In genomic region chr5:113790453-113791196, GRCm38 (mm10) we compare ENCODE assay signal across 12 mouse cellular contexts. TPM values are rescaled to one million over a fixed set of nuclear protein-coding genes. Genes with fewer than 3 reads are reported as not detected.
A peak's percentile ranks its signal among the peaks of the same experiment; 100 is the strongest.
DNase-seq lines count a peak whose midpoint lies in the region; ATAC-seq and TF ChIP-seq lines count a peak whose summit lies in the region.
"Had no signal": no experiment of that assay in that cellular context is flagged by ENCODE, and none has a peak within 500 bp of the region (broad histone marks: within the 10 kb centered on the region; RNA-seq: fewer than 3 reads in every experiment).

No protein-coding gene starts in this region.

- 67% methylated on average over 11 of the region's 11 CpGs for WGBS in embryonic facial prominence, embryonic 14.5 days
- WGBS in liver, postnatal 0 days (ENCODE audit: insufficient replicate concordance) = 25% methylated on average over 11 of the region's 11 CpGs

- H3K79me2 ChIP-seq in MEL (ENCODE audit: control insufficient read depth, insufficient read depth, low read length, poor library complexity) = no peaks in the 10 kb centered on the region

- TF ChIP-seq CTCF in MEL (IDR thresholded peaks at IDR 0.05 in 2 of 3, conservative IDR thresholded peaks at IDR 0.05 in 1 of 3; ENCODE audit: control insufficient read depth in 1 of 3, insufficient read depth in 1 of 3, low read depth in 2 of 3, low read length in 3 of 3, poor library complexity in 1 of 3, severe bottlenecking in 1 of 3) = no peak
- no peak for TF ChIP-seq CTCF in liver, postnatal 0 days (IDR thresholded peaks at IDR 0.05; ENCODE audit: low read depth)

- no peaks in the 10 kb centered on the region; a peak in 1 of 4 replicates for H3K36me3 ChIP-seq in MEL (ENCODE audit: control insufficient read depth in 1 of 2, insufficient read depth in 2 of 2, low read length in 2 of 2)
- peaks cover 25% of the 10 kb centered on the region for H3K36me3 ChIP-seq in embryonic facial prominence, embryonic 14.5 days (ENCODE audit: control insufficient read depth, insufficient read depth, low read length)
- H3K36me3 ChIP-seq in liver, postnatal 0 days (replicated peaks; ENCODE audit: insufficient read depth, low read length) = no peaks in the 10 kb centered on the region
- H3K36me3 ChIP-seq: neural tube, embryonic 13.5 days had no signal

- DNase-seq in MEL (ENCODE audit: low read depth, low spot score) = peak; percentile 21
- DNase-seq in embryonic facial prominence, embryonic 14.5 days (ENCODE audit: low spot score) = no peak
- peak; percentile 59 to 84 for DNase-seq in kidney, postnatal 25 days
- no peak for DNase-seq in liver, postnatal 0 days
- DNase-seq in urinary bladder, postnatal 4 days (ENCODE audit: low spot score in 2 of 2) = no peak
- DNase-seq in spleen, postnatal 36 days (ENCODE audit: low spot score in 2 of 2) = no peak
- DNase-seq in left cerebral cortex, postnatal 36 days (ENCODE audit: low spot score in 2 of 2) = no peak
- DNase-seq: cerebellum, adult 18-20 months; gastrocnemius, adult 2 months had no signal

- TF ChIP-seq EP300 in MEL (IDR thresholded peaks at IDR 0.05; ENCODE audit: low read depth in 1 of 2, low read length in 2 of 2) = no peak
- TF ChIP-seq EP300 in liver, postnatal 0 days (IDR thresholded peaks at IDR 0.05; ENCODE audit: low read depth) = no peak

- H3K4me1 ChIP-seq in MEL (ENCODE audit: control insufficient read depth in 1 of 2, insufficient read depth in 2 of 2, low read length in 2 of 2) = peaks cover 0 to 7% of the 10 kb centered on the region in 2 experiments; a peak in 1 of 4 replicates
- peaks cover 16% of the 10 kb centered on the region for H3K4me1 ChIP-seq in embryonic facial prominence, embryonic 14.5 days (ENCODE audit: control insufficient read depth, insufficient read depth, low read length)
- peaks cover 24% of the 10 kb centered on the region for H3K4me1 ChIP-seq in liver, postnatal 0 days (ENCODE audit: insufficient read depth)

- no peak for ATAC-seq in embryonic facial prominence, embryonic 14.5 days (ENCODE audit: low read depth)
- ATAC-seq in liver, postnatal 0 days = peak; percentile 83
- no peak for ATAC-seq in megakaryocyte-erythroid progenitor cell, adult 5-6 weeks (replicated peaks; ENCODE audit: low FRiP score, low TSS enrichment, poor library complexity, severe bottlenecking)

- no peak overlapping the region for H3K4me3 ChIP-seq in MEL (ENCODE audit: control insufficient read depth in 1 of 2, insufficient read depth in 1 of 2, low read depth in 2 of 2, low read length in 2 of 2)
- H3K4me3 ChIP-seq in embryonic facial prominence, embryonic 14.5 days (ENCODE audit: low read depth, low read length) = no peak overlapping the region
- no peak overlapping the region for H3K4me3 ChIP-seq in liver, postnatal 0 days (ENCODE audit: low read depth, low read length)
- H3K4me3 ChIP-seq: gastrocnemius, adult 2 months; megakaryocyte, embryonic 14.5 days; neural tube, embryonic 13.5 days had no signal

- TF ChIP-seq POLR2A in MEL (IDR thresholded peaks at IDR 0.05; ENCODE audit: control insufficient read depth in 1 of 2, insufficient read depth in 1 of 2, low read depth in 1 of 2, low read length in 2 of 2, poor library complexity in 1 of 2) = no peak

- intact Hi-C loops in left cerebral cortex, postnatal 36 days (cut with DNase I) = no loop called here

- no peak overlapping the region for H3K9ac ChIP-seq in MEL (ENCODE audit: control insufficient read depth, low read depth, low read length, poor library complexity, severe bottlenecking)
- H3K9ac ChIP-seq in embryonic facial prominence, embryonic 14.5 days (ENCODE audit: low read depth, low read length) = no peak overlapping the region
- H3K9ac ChIP-seq in liver, postnatal 0 days (replicated peaks) = no peak overlapping the region
- H3K9ac ChIP-seq: neural tube, embryonic 13.5 days had no signal

- H3K27me3 ChIP-seq in MEL (ENCODE audit: control insufficient read depth in 1 of 2, insufficient read depth in 2 of 2, low read length in 2 of 2) = no peaks in the 10 kb centered on the region
- no peaks in the 10 kb centered on the region for H3K27me3 ChIP-seq in embryonic facial prominence, embryonic 14.5 days (replicated peaks; ENCODE audit: control insufficient read depth, insufficient read depth, low read length)
- no peaks in the 10 kb centered on the region for H3K27me3 ChIP-seq in liver, postnatal 0 days (ENCODE audit: insufficient read depth, low read length)
- H3K27me3 ChIP-seq: neural tube, embryonic 13.5 days had no signal

- no peak overlapping the region for H3K27ac ChIP-seq in MEL (ENCODE audit: control insufficient read depth, low read depth, low read length)
- peak overlapping the region; percentile 21; the same call in 1 of the 2 replicates for H3K27ac ChIP-seq in embryonic facial prominence, embryonic 14.5 days (replicated peaks; ENCODE audit: low read depth, low read length)
- peak overlapping the region; percentile 29; the same call in 1 of the 2 replicates for H3K27ac ChIP-seq in liver, postnatal 0 days (ENCODE audit: low read depth)
- H3K27ac ChIP-seq: gastrocnemius, adult 2 months had no signal

- no peaks in the 10 kb centered on the region for H3K9me3 ChIP-seq in MEL (replicated peaks; ENCODE audit: insufficient read depth, low read length)
- H3K9me3 ChIP-seq in embryonic facial prominence, embryonic 14.5 days (ENCODE audit: control insufficient read depth, low read length) = no peaks in the 10 kb centered on the region
- H3K9me3 ChIP-seq in liver, postnatal 0 days (ENCODE audit: low read length) = no peaks in the 10 kb centered on the region
- H3K9me3 ChIP-seq: megakaryocyte, embryonic 14.5 days; neural tube, embryonic 13.5 days had no signal

- H3K4me2 ChIP-seq in embryonic facial prominence, embryonic 14.5 days (ENCODE audit: low read depth, low read length) = no peak overlapping the region
- no peak overlapping the region; the same call in 1 of the 2 replicates for H3K4me2 ChIP-seq in liver, postnatal 0 days (ENCODE audit: low read depth, low read length)
- H3K4me2 ChIP-seq: neural tube, embryonic 13.5 days had no signal

- no peak for TF ChIP-seq RAD21 in MEL (IDR thresholded peaks at IDR 0.05; ENCODE audit: low read depth, low read length)

TF ChIP-seq in MEL, 35 proteins besides CTCF, POLR2A, EP300 and RAD21 (continues in another document):
- no peak for TF ChIP-seq E2F4 (IDR thresholded peaks at IDR 0.05; ENCODE audit: borderline replicate concordance, low read depth, low read length)

RNA-seq across cellular contexts. Expression of gene Tmem119, which starts 9.7 kb away (rescaled TPM):
- not detected in 2 replicates for total RNA-seq in MEL (2012; rRNA removed)
- polyA plus RNA-seq in MEL (2012; ENCODE audit: insufficient read depth in 1 of 2, insufficient read length in 2 of 2, low read depth in 1 of 2, low replicate concordance in 2 of 2, missing spikeins in 1 of 2) = under 1 TPM in 1 of 2 experiments, not detected in 1; 0.13 TPM
- polyA plus RNA-seq in embryonic facial prominence, embryonic 14.5 days (2014; fragmentation: Nextera tagmentation; extraction: Ambion mirVana) = 94.4 and 109 TPM in 2 replicates
- polyA plus RNA-seq in liver, postnatal 0 days (2015; fragmentation: Nextera tagmentation; extraction: Ambion mirVana) = 3.2 and 3.4 TPM in 2 replicates
- 10 to 100 TPM; 22.1 to 25.2 TPM for total RNA-seq in left cerebral cortex, postnatal 36 days (2021)
- 0.46 TPM in 1 of 2 replicates, not detected in the other for total RNA-seq in megakaryocyte-erythroid progenitor cell, adult 5-6 weeks (2014; fragmentation: Nextera tagmentation)
- total RNA-seq in megakaryocyte-erythroid progenitor cell, adult 5-6 weeks (2017) = not detected in 2 replicates

RNA-seq across cellular contexts. Expression of gene Iscu, which starts 18.1 kb away (rescaled TPM):
- total RNA-seq in MEL (2012; rRNA removed) = 84.1 and 95.7 TPM in 2 replicates
- polyA plus RNA-seq in MEL (2012; ENCODE audit: insufficient read depth in 1 of 2, insufficient read length in 2 of 2, low read depth in 1 of 2, low replicate concordance in 2 of 2, missing spikeins in 1 of 2) = 100 to 1,000 TPM in 1 of 2 experiments, not detected in 1; 150 TPM
- polyA plus RNA-seq in embryonic facial prominence, embryonic 14.5 days (2014; fragmentation: Nextera tagmentation; extraction: Ambion mirVana) = 103 and 107 TPM in 2 replicates
- polyA plus RNA-seq in liver, postnatal 0 days (2015; fragmentation: Nextera tagmentation; extraction: Ambion mirVana) = 109 TPM in 2 replicates
- total RNA-seq in left cerebral cortex, postnatal 36 days (2021) = 100 to 1,000 TPM; 121 to 134 TPM
- total RNA-seq in megakaryocyte-erythroid progenitor cell, adult 5-6 weeks (2014; fragmentation: Nextera tagmentation) = 80.5 and 81.0 TPM in 2 replicates
- 63.1 and 68.9 TPM in 2 replicates for total RNA-seq in megakaryocyte-erythroid progenitor cell, adult 5-6 weeks (2017)

RNA-seq across cellular contexts. Expression of gene Sart3, which starts 18.3 kb away (rescaled TPM):
- 38.5 and 41.4 TPM in 2 replicates for total RNA-seq in MEL (2012; rRNA removed)
- 10 to 100 TPM in 1 of 2 experiments, not detected in 1; 74.4 TPM for polyA plus RNA-seq in MEL (2012; ENCODE audit: insufficient read depth in 1 of 2, insufficient read length in 2 of 2, low read depth in 1 of 2, low replicate concordance in 2 of 2, missing spikeins in 1 of 2)
- polyA plus RNA-seq in embryonic facial prominence, embryonic 14.5 days (2014; fragmentation: Nextera tagmentation; extraction: Ambion mirVana) = 37.2 and 39.3 TPM in 2 replicates
- polyA plus RNA-seq in liver, postnatal 0 days (2015; fragmentation: Nextera tagmentation; extraction: Ambion mirVana) = 6.9 and 7.9 TPM in 2 replicates
- total RNA-seq in left cerebral cortex, postnatal 36 days (2021) = 10 to 100 TPM; 34.3 to 45.9 TPM
- 46.6 and 48.1 TPM in 2 replicates for total RNA-seq in megakaryocyte-erythroid progenitor cell, adult 5-6 weeks (2014; fragmentation: Nextera tagmentation)
- total RNA-seq in megakaryocyte-erythroid progenitor cell, adult 5-6 weeks (2017) = 38.6 and 45.5 TPM in 2 replicates

RNA-seq across cellular contexts. Expression of gene Selplg, which starts 41.8 kb away (rescaled TPM):
- 24.2 and 29.1 TPM in 2 replicates for total RNA-seq in MEL (2012; rRNA removed)
- 10 to 100 TPM in 1 of 2 experiments, not detected in 1; 48.2 TPM for polyA plus RNA-seq in MEL (2012; ENCODE audit: insufficient read depth in 1 of 2, insufficient read length in 2 of 2, low read depth in 1 of 2, low replicate concordance in 2 of 2, missing spikeins in 1 of 2)
- polyA plus RNA-seq in embryonic facial prominence, embryonic 14.5 days (2014; fragmentation: Nextera tagmentation; extraction: Ambion mirVana) = 4.9 and 5.2 TPM in 2 replicates
- polyA plus RNA-seq in liver, postnatal 0 days (2015; fragmentation: Nextera tagmentation; extraction: Ambion mirVana) = 18.9 and 21.5 TPM in 2 replicates
- 10 to 100 TPM; 29.3 to 32.2 TPM for total RNA-seq in left cerebral cortex, postnatal 36 days (2021)
- 66.0 and 87.7 TPM in 2 replicates for total RNA-seq in megakaryocyte-erythroid progenitor cell, adult 5-6 weeks (2014; fragmentation: Nextera tagmentation)
- 27.4 and 30.2 TPM in 2 replicates for total RNA-seq in megakaryocyte-erythroid progenitor cell, adult 5-6 weeks (2017)

RNA-seq across cellular contexts. Expression of gene Ficd, which starts 55.0 kb away (rescaled TPM):
- 1.8 and 2.5 TPM in 2 replicates for total RNA-seq in MEL (2012; rRNA removed)
- polyA plus RNA-seq in MEL (2012; ENCODE audit: insufficient read depth in 1 of 2, insufficient read length in 2 of 2, low read depth in 1 of 2, low replicate concordance in 2 of 2, missing spikeins in 1 of 2) = 1 to 10 TPM in 1 of 2 experiments, not detected in 1; 2.7 TPM
- 5.4 and 6.4 TPM in 2 replicates for polyA plus RNA-seq in embryonic facial prominence, embryonic 14.5 days (2014; fragmentation: Nextera tagmentation; extraction: Ambion mirVana)
- 2.6 and 2.8 TPM in 2 replicates for polyA plus RNA-seq in liver, postnatal 0 days (2015; fragmentation: Nextera tagmentation; extraction: Ambion mirVana)
- total RNA-seq in left cerebral cortex, postnatal 36 days (2021) = 10 to 100 TPM; 11.8 to 12.3 TPM
- 1.6 and 2.0 TPM in 2 replicates for total RNA-seq in megakaryocyte-erythroid progenitor cell, adult 5-6 weeks (2014; fragmentation: Nextera tagmentation)
- total RNA-seq in megakaryocyte-erythroid progenitor cell, adult 5-6 weeks (2017) = 0.23 and 0.80 TPM in 2 replicates

Comparison
In these comparisons a context has a peak if more than half of its experiments do, and no peak if none do; other contexts are left out.
1. DNase-seq: peak in MEL (single experiment) and kidney, postnatal 25 days (2 of 2); none in embryonic facial prominence, embryonic 14.5 days (single experiment), liver, postnatal 0 days (single experiment), urinary bladder, postnatal 4 days (0 of 2), spleen, postnatal 36 days (0 of 2) and left cerebral cortex, postnatal 36 days (0 of 2).
2. RNA of gene Tmem119, which starts 9.7 kb away (total RNA-seq): 22.1 to 25.2 TPM in left cerebral cortex, postnatal 36 days; 0.46 TPM in megakaryocyte-erythroid progenitor cell, adult 5-6 weeks and not detected in MEL; every median in the first group is over 10 times any median in the second.